In the genomic region with DNA sequence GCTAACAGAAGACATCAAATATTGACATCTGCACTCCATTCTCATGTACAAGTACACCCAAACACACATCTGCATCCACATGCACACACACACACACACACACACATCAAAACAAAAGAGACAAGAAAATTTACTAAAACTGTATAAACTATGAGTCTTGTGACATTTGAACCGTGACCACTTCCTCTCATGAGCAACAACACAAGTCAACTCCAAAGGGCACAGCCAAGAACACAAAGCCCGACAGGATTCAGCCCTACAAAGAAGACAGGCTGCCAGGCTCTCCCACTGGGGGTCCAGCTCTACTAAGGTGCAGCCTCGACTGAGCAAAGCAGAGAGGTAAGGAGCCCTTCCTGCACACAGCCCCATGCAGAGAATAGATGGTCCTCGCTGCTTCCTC, we compare ENCODE assay signal across 18 mouse cellular contexts. TPM values are rescaled to one million over a fixed set of nuclear protein-coding genes. Genes with fewer than 3 reads are reported as not detected.
A peak's percentile ranks its signal among the peaks of the same experiment; 100 is the strongest.
DNase-seq lines count a peak whose midpoint lies in the region; ATAC-seq lines count a peak whose summit lies in the region.
"Had no signal": no experiment of that assay in that cellular context is flagged by ENCODE, and none has a peak within 500 bp of the region (broad histone marks: within the 10 kb centered on the region; RNA-seq: fewer than 3 reads in every experiment).

No protein-coding gene starts in this region.

- H3K9ac ChIP-seq in liver, embryonic 15.5 days: no peak overlapping the region; the same call in 1 of the 2 replicates
- no peak overlapping the region for H3K9ac ChIP-seq in intestine, embryonic 15.5 days
- H3K9ac ChIP-seq: embryonic facial prominence, embryonic 12.5 days; heart, embryonic 12.5 days; kidney, embryonic 15.5 days; limb, embryonic 12.5 days had no signal

- H3K27ac ChIP-seq in liver, embryonic 15.5 days (replicated peaks): peak overlapping the region; percentile 84
- H3K27ac ChIP-seq in intestine, embryonic 15.5 days: no peak overlapping the region
- H3K27ac ChIP-seq: embryonic facial prominence, embryonic 12.5 days; forebrain, embryonic 10.5 days; kidney, embryonic 15.5 days; limb, embryonic 12.5 days had no signal

- H3K27me3 ChIP-seq in liver, embryonic 15.5 days: no peaks in the 10 kb centered on the region
- H3K27me3 ChIP-seq in intestine, embryonic 15.5 days (replicated peaks): no peaks in the 10 kb centered on the region
- H3K27me3 ChIP-seq: embryonic facial prominence, embryonic 12.5 days; heart, embryonic 12.5 days; kidney, embryonic 15.5 days; limb, embryonic 12.5 days; Patski had no signal

- H3K4me3 ChIP-seq in liver, embryonic 15.5 days (replicated peaks): no peak overlapping the region
- H3K4me3 ChIP-seq in intestine, embryonic 15.5 days (replicated peaks): no peak overlapping the region
- H3K4me3 ChIP-seq: embryonic facial prominence, embryonic 12.5 days; forebrain, embryonic 10.5 days; heart, embryonic 12.5 days; kidney, embryonic 15.5 days; limb, embryonic 12.5 days; myocyte had no signal

- no peaks in the 10 kb centered on the region for H3K36me3 ChIP-seq in liver, embryonic 15.5 days (replicated peaks)
- no peaks in the 10 kb centered on the region for H3K36me3 ChIP-seq in intestine, embryonic 15.5 days
- H3K36me3 ChIP-seq: embryonic facial prominence, embryonic 12.5 days; forebrain, embryonic 10.5 days; heart, embryonic 12.5 days; kidney, embryonic 15.5 days; limb, embryonic 12.5 days had no signal

- H3K4me1 ChIP-seq in liver, embryonic 15.5 days (replicated peaks): peaks cover 65% of the 10 kb centered on the region
- H3K4me1 ChIP-seq in intestine, embryonic 15.5 days (replicated peaks): no peaks in the 10 kb centered on the region
- H3K4me1 ChIP-seq: embryonic facial prominence, embryonic 12.5 days; kidney, embryonic 15.5 days; limb, embryonic 12.5 days had no signal

- no peaks in the 10 kb centered on the region for H3K9me3 ChIP-seq in liver, embryonic 15.5 days (replicated peaks)
- no peaks in the 10 kb centered on the region for H3K9me3 ChIP-seq in intestine, embryonic 15.5 days
- H3K9me3 ChIP-seq: embryonic facial prominence, embryonic 12.5 days; forebrain, embryonic 10.5 days; heart, embryonic 12.5 days; kidney, embryonic 15.5 days; limb, embryonic 12.5 days had no signal

- DNase-seq in thymus, postnatal 0 days (ENCODE audit: low spot score): peak; percentile 73
- DNase-seq in thymus, adult 18-20 months: no peak
- no peak for DNase-seq in kidney, postnatal 25 days
- no peak for DNase-seq in gastrocnemius, postnatal 10 days
- DNase-seq: cerebellum, adult 2 months; gastrocnemius, postnatal 36 days; heart, postnatal 4 days; lung, postnatal 10 days had no signal

- no peak overlapping the region for H3K4me2 ChIP-seq in liver, embryonic 15.5 days
- H3K4me2 ChIP-seq in intestine, embryonic 15.5 days (replicated peaks): no peak overlapping the region
- H3K4me2 ChIP-seq: embryonic facial prominence, embryonic 12.5 days; heart, embryonic 12.5 days; kidney, embryonic 15.5 days; limb, embryonic 12.5 days had no signal

- WGBS in liver, embryonic 15.5 days (ENCODE audit: insufficient replicate concordance): 30% methylated on average over 4 of the region's 4 CpGs
- 46% methylated on average over 4 of the region's 4 CpGs for WGBS in intestine, embryonic 15.5 days

- ATAC-seq in activated CD4-positive, CD25-positive, alpha-beta regulatory T cell, adult 4 months: peak; percentile 60
- ATAC-seq in liver, embryonic 15.5 days (ENCODE audit: insufficient read depth): no peak
- ATAC-seq in intestine, embryonic 15.5 days: no peak
- ATAC-seq: Patski had no signal

RNA-seq across cellular contexts. Expression of a gene that starts 42.3 kb away (rescaled TPM):
- 93.2 and 100 TPM in 2 replicates for polyA plus RNA-seq in thymus, postnatal 0 days (2015; fragmentation: Nextera tagmentation; extraction: Ambion mirVana)
- 1 to 10 TPM in 1 of 2 experiments, under 1 TPM in 1; 0.73 to 1.9 TPM for polyA plus RNA-seq in activated CD4-positive, CD25-positive, alpha-beta regulatory T cell, adult 4 months (2017; shearing (Covaris generic))
- polyA plus RNA-seq in liver, embryonic 15.5 days (2015; fragmentation: Nextera tagmentation; extraction: Ambion mirVana): 36.6 and 37.7 TPM in 2 replicates
- 41.0 and 47.9 TPM in 2 replicates for polyA plus RNA-seq in intestine, embryonic 15.5 days (2015; fragmentation: Nextera tagmentation; extraction: Ambion mirVana)
- 10 to 100 TPM; 35.7 to 37.4 TPM for total RNA-seq in gastrocnemius, postnatal 10 days (2021)
- polyA plus RNA-seq: myocyte had no signal

Comparison
In these comparisons a context has a peak if more than half of its experiments do, and no peak if none do; other contexts are left out.
1. RNA of a gene that starts 42.3 kb away (polyA plus RNA-seq): 93.2 to 100 TPM in thymus, postnatal 0 days, 41.0 to 47.9 TPM in intestine, embryonic 15.5 days and 36.6 to 37.7 TPM in liver, embryonic 15.5 days; 0.73 to 1.9 TPM in activated CD4-positive, CD25-positive, alpha-beta regulatory T cell, adult 4 months; every median in the first group is over 10 times any median in the second.